Mouse (Mus musculus) intestine, postnatal 0 days (tissue): ENCODE data around the gene Cradd. TPM values are rescaled to one million over a fixed set of nuclear protein-coding genes. Genes with fewer than 3 reads are reported as not detected.

Source experiments
- ATAC-seq: fragments of 200-750 bp; cut with Nextera tagmentation; 2 replicates; pipeline ENCODE4 v1.8.0; 2017; ENCODE audit warnings: mild to moderate bottlenecking, moderate TSS enrichment, moderate library complexity
- H3K27ac ChIP-seq: fragments of 300-500 bp; sonication (generic); 2 replicates; pipeline ENCODE4 v1.5.1; 2014; ENCODE audit warnings: mild to moderate bottlenecking, low read depth, low read length, moderate library complexity
- H3K27me3 ChIP-seq: fragments of 300-500 bp; sonication (generic); replicated peaks from 2 replicates; pipeline ENCODE4 v1.6.1; 2014; ENCODE audit warnings: low read length, mixed read lengths; ENCODE audit not compliant: control insufficient read depth, insufficient read depth
- H3K36me3 ChIP-seq: fragments of 300-500 bp; sonication (generic); 2 replicates; pipeline ENCODE4 v1.6.1; 2014; ENCODE audit warnings: mild to moderate bottlenecking, moderate library complexity; ENCODE audit not compliant: control insufficient read depth, insufficient read depth
- H3K4me1 ChIP-seq: fragments of 300-500 bp; sonication (generic); replicated peaks from 2 replicates; pipeline ENCODE4 v1.6.1; 2014; ENCODE audit warnings: antibody characterized with exemption, low read length, mixed read lengths; ENCODE audit not compliant: control insufficient read depth, insufficient read depth
- H3K4me2 ChIP-seq: fragments of 300-500 bp; sonication (generic); replicated peaks from 2 replicates; pipeline ENCODE4 v1.6.1; 2014; ENCODE audit warnings: low read depth, mild to moderate bottlenecking, moderate library complexity
- H3K4me3 ChIP-seq: fragments of 300-500 bp; sonication (generic); 2 replicates; pipeline ENCODE4 v1.5.1; 2014; ENCODE audit warnings: low read depth, low read length
- H3K9ac ChIP-seq: fragments of 300-500 bp; sonication (generic); 2 replicates; pipeline ENCODE4 v1.6.1; 2014; ENCODE audit warnings: mild to moderate bottlenecking, low read depth, low read length
- H3K9me3 ChIP-seq: fragments of 300-500 bp; sonication (generic); 2 replicates; pipeline ENCODE4 v1.6.1; 2016; ENCODE audit warnings: mixed run types; ENCODE audit not compliant: control insufficient read depth
- CTCF ChIP-seq: sonication (generic); IDR thresholded peaks from 2 replicates; pipeline ENCODE4 v1.5.1; 2016; ENCODE audit warnings: low read depth, mild to moderate bottlenecking, control low read depth, antibody characterized with exemption, moderate library complexity
- WGBS: fragments of 180-500 bp; shearing (Covaris S2); extraction: QIAGEN DNeasy Blood & Tissue Kit; methylation state at CpG from one replicate; pipeline ENCODE4 v1.1.7; 2014; 5-methylcytosine and 5-hydroxymethylcytosine counted together
- polyA plus RNA-seq: library from polyadenylated mRNA; unstranded; fragments of >200 nt; fragmentation: Nextera tagmentation; extraction: Ambion mirVana; gene quantifications from 2 replicates; pipeline ENCODE4 v1.2.1, GENCODE M21; 2015

Cradd gene
- polyA plus RNA-seq, 1 experiment from 2014 or later, result 12.5 TPM

GRCm38 (mm10) chr10:95236226-95236625 is 87.7 kb downstream of the Cradd start:
- H3K36me3 ChIP-seq, result no peaks in the 10 kb centered on the region
- no peak for TF ChIP-seq CTCF
- H3K27me3 ChIP-seq, result no peaks in the 10 kb centered on the region
- no peaks in the 10 kb centered on the region for H3K4me1 ChIP-seq
- H3K9me3 ChIP-seq, result no peaks in the 10 kb centered on the region
- no peak overlapping the region for H3K4me2 ChIP-seq
- H3K9ac ChIP-seq, result no peak overlapping the region
- ATAC-seq, result no peak
- WGBS, result 58% methylated on average over 8 of the region's 8 CpGs
- H3K27ac ChIP-seq, result no peak overlapping the region
- H3K4me3 ChIP-seq, result no peak overlapping the region

- 82% methylated on average over 3 of the region's 3 CpGs for WGBS
- H3K27me3 ChIP-seq, result no peaks in the 10 kb centered on the region
- H3K4me3 ChIP-seq, result no peak overlapping the region
- no peak overlapping the region for H3K4me2 ChIP-seq
- H3K9me3 ChIP-seq, result no peaks in the 10 kb centered on the region
- no peak for ATAC-seq
- no peak overlapping the region for H3K9ac ChIP-seq
- H3K36me3 ChIP-seq, result no peaks in the 10 kb centered on the region
- no peak for TF ChIP-seq CTCF
- H3K4me1 ChIP-seq, result no peaks in the 10 kb centered on the region
- H3K27ac ChIP-seq, result no peak overlapping the region
Observed at GRCm38 (mm10) chr10:95234661-95235060, 89.3 kb downstream of the Cradd start.

GRCm38 (mm10) chr10:95233044-95233443 is 90.9 kb downstream of the Cradd start:
- WGBS, result 56% methylated on average over 10 of the region's 10 CpGs
- Histone ChIP-seq H3K9ac (no peak overlapping the region), H3K27me3 (no peaks in the 10 kb centered on the region), H3K4me3 (no peak overlapping the region), H3K36me3 (no peaks in the 10 kb centered on the region), H3K4me2 (no peak overlapping the region), H3K9me3 (no peaks in the 10 kb centered on the region), H3K27ac (no peak overlapping the region), H3K4me1 (no peaks in the 10 kb centered on the region)
- no peak for ATAC-seq
- peak; percentile 19; the same call in 1 of the 2 replicates for TF ChIP-seq CTCF

GRCm38 (mm10) chr10:95232554-95232953 is 91.4 kb downstream of the Cradd start:
- Histone ChIP-seq H3K4me2 (no peak overlapping the region), H3K4me1 (no peaks in the 10 kb centered on the region), H3K27ac (no peak overlapping the region), H3K4me3 (no peak overlapping the region), H3K9ac (no peak overlapping the region), H3K36me3 (no peaks in the 10 kb centered on the region), H3K9me3 (no peaks in the 10 kb centered on the region), H3K27me3 (no peaks in the 10 kb centered on the region)
- ATAC-seq, result no peak
- WGBS, result 29% methylated on average over 3 of the region's 3 CpGs
- TF ChIP-seq CTCF, result no peak

- ATAC-seq, result no peak
- no peak overlapping the region for H3K27ac ChIP-seq
- no peaks in the 10 kb centered on the region for H3K4me1 ChIP-seq
- no peaks in the 10 kb centered on the region for H3K27me3 ChIP-seq
- H3K9ac ChIP-seq, result no peak overlapping the region
- WGBS, result 69% methylated on average over 6 of the region's 6 CpGs
- H3K4me2 ChIP-seq, result no peak overlapping the region
- H3K9me3 ChIP-seq, result no peaks in the 10 kb centered on the region
- H3K4me3 ChIP-seq, result no peak overlapping the region
- TF ChIP-seq CTCF, result peak; percentile 50
- H3K36me3 ChIP-seq, result no peaks in the 10 kb centered on the region
Observed at GRCm38 (mm10) chr10:95228192-95228591, 95.7 kb downstream of the Cradd start.

- no peaks in the 10 kb centered on the region for H3K36me3 ChIP-seq
- no peak overlapping the region for H3K27ac ChIP-seq
- no peaks in the 10 kb centered on the region for H3K4me1 ChIP-seq
- WGBS, result 54% methylated on average over 1 of the region's 1 CpGs
- TF ChIP-seq CTCF, result no peak
- no peak overlapping the region for H3K4me3 ChIP-seq
- ATAC-seq, result no peak
- H3K9ac ChIP-seq, result no peak overlapping the region
- no peaks in the 10 kb centered on the region for H3K27me3 ChIP-seq
- H3K9me3 ChIP-seq, result no peaks in the 10 kb centered on the region
- H3K4me2 ChIP-seq, result no peak overlapping the region
Observed at GRCm38 (mm10) chr10:95227590-95227989, 96.3 kb downstream of the Cradd start.

- TF ChIP-seq CTCF, result no peak
- H3K9me3 ChIP-seq, result no peaks in the 10 kb centered on the region
- no peaks in the 10 kb centered on the region for H3K4me1 ChIP-seq
- no peak for ATAC-seq
- WGBS, result 81% methylated on average over 4 of the region's 4 CpGs
- H3K4me2 ChIP-seq, result no peak overlapping the region
- no peaks in the 10 kb centered on the region for H3K27me3 ChIP-seq
- H3K4me3 ChIP-seq, result no peak overlapping the region
- H3K9ac ChIP-seq, result no peak overlapping the region
- H3K27ac ChIP-seq, result no peak overlapping the region
- H3K36me3 ChIP-seq, result no peaks in the 10 kb centered on the region
Observed at GRCm38 (mm10) chr10:95226772-95227171, 97.2 kb downstream of the Cradd start.
